ENCODE assay signal across 8 mouse cellular contexts in the genomic region with DNA sequence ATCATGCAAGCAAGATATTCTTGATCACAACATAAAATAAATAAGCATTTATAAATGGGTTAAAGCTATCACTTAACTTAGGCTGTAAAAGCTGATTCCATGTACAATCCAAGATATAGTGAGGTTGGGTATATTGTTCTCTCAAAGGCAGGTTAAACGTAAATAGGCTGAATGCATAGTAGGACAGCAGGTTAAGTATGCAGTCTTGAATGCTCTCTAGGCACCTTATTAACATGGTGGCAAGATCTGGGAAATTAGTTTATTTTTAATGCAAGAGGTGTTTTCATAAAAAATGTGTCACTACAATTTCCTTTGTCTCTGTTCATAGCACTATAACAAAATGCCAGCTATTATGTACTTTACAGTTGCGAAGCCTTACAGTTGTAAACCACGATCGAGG. TPM values are rescaled to one million over a fixed set of nuclear protein-coding genes. Genes with fewer than 3 reads are reported as not detected.
DNase-seq lines count a peak whose midpoint lies in the region; ATAC-seq and TF ChIP-seq lines count a peak whose summit lies in the region.

No protein-coding gene starts in this region.

- WGBS in heart, embryonic 13.5 days = 73% methylated on average over 4 of the region's 4 CpGs
- WGBS in forebrain, postnatal 0 days = 67% methylated on average over 4 of the region's 4 CpGs
- WGBS in liver, embryonic 16.5 days (ENCODE audit: insufficient replicate concordance) = 51% methylated on average over 4 of the region's 4 CpGs

- no peak for TF ChIP-seq POLR2A in CH12.LX (IDR thresholded peaks at IDR 0.05; ENCODE audit: low read depth, low read length)

- H3K36me3 ChIP-seq in heart, embryonic 13.5 days = no peaks in the 10 kb centered on the region
- H3K36me3 ChIP-seq in CH12.LX (replicated peaks in 1 of 2; ENCODE audit: control insufficient read depth in 1 of 2, insufficient read depth in 1 of 2, low read length in 1 of 2) = no peaks in the 10 kb centered on the region
- no peaks in the 10 kb centered on the region for H3K36me3 ChIP-seq in forebrain, postnatal 0 days (ENCODE audit: insufficient read depth)
- no peaks in the 10 kb centered on the region for H3K36me3 ChIP-seq in liver, embryonic 16.5 days (ENCODE audit: control insufficient read depth, insufficient read depth)

- H3K9me3 ChIP-seq in heart, embryonic 13.5 days = no peaks in the 10 kb centered on the region
- no peaks in the 10 kb centered on the region for H3K9me3 ChIP-seq in CH12.LX (replicated peaks; ENCODE audit: low read length)
- no peaks in the 10 kb centered on the region for H3K9me3 ChIP-seq in forebrain, postnatal 0 days (ENCODE audit: low read length)
- no peaks in the 10 kb centered on the region for H3K9me3 ChIP-seq in liver, embryonic 16.5 days (replicated peaks; ENCODE audit: control insufficient read depth, low read length)

- H3K9ac ChIP-seq in heart, embryonic 13.5 days = peak overlapping the region; percentile 82
- peak overlapping the region; percentile 41 for H3K9ac ChIP-seq in CH12.LX (ENCODE audit: insufficient read depth, low read depth)
- H3K9ac ChIP-seq in forebrain, postnatal 0 days = peak overlapping the region; percentile 55
- H3K9ac ChIP-seq in liver, embryonic 16.5 days (ENCODE audit: low read depth, low read length) = no peak overlapping the region

- H3K4me3 ChIP-seq in heart, embryonic 13.5 days = peak overlapping the region; percentile 51
- no peak overlapping the region for H3K4me3 ChIP-seq in CH12.LX (replicated peaks in 1 of 3; ENCODE audit: low read depth in 2 of 3, low read length in 2 of 3, poor library complexity in 1 of 3)
- H3K4me3 ChIP-seq in forebrain, postnatal 0 days (ENCODE audit: low read depth, low read length) = peak overlapping the region; percentile 39
- H3K4me3 ChIP-seq in liver, embryonic 16.5 days (ENCODE audit: low read depth, low read length) = peak overlapping the region; percentile 48; the same call in 1 of the 2 replicates

- intact Hi-C loops in heart, postnatal 10 days (cut with DNase I) = loop anchor here (5.0 to 10.0 kb wide), 3 partner anchors 33 to 241 kb away; a partner anchor contains a TSS
- intact Hi-C loops in left cerebral cortex, postnatal 10 days (cut with DNase I) = loop anchor here (5.0 to 10.0 kb wide), 3 partner anchors 58 to 503 kb away; a partner anchor contains a TSS

- DNase-seq in heart, postnatal 10 days = no peak
- DNase-seq in CH12.LX (ENCODE audit: extremely low read depth) = no peak
- no peak for DNase-seq in forebrain, postnatal 0 days
- DNase-seq in yolk sac, embryonic 10.5 days (ENCODE audit: low spot score) = no peak
- DNase-seq in left cerebral cortex, postnatal 10 days (ENCODE audit: extremely low spot score in 1 of 2, low spot score in 2 of 2) = no peak
- DNase-seq in retina, embryonic 14.5 days (ENCODE audit: low spot score) = no peak

- ATAC-seq in heart, embryonic 13.5 days (ENCODE audit: extremely low read depth, insufficient number of reproducible peaks, low FRiP score, low TSS enrichment) = no peak
- peak; percentile 5; the same call in 1 of the 2 replicates for ATAC-seq in forebrain, postnatal 0 days
- no peak for ATAC-seq in liver, embryonic 16.5 days (ENCODE audit: low read depth)

- TF ChIP-seq CTCF in CH12.LX (conservative IDR thresholded peaks at IDR 0.05 in 1 of 2, IDR thresholded peaks at IDR 0.05 in 1 of 2; ENCODE audit: low read depth in 2 of 2, low read length in 2 of 2) = no peak
- TF ChIP-seq CTCF in forebrain, postnatal 0 days (IDR thresholded peaks at IDR 0.05; ENCODE audit: low read depth) = no peak

- no peaks in the 10 kb centered on the region for H3K79me2 ChIP-seq in CH12.LX (replicated peaks; ENCODE audit: control insufficient read depth, extremely low read depth, insufficient read depth, poor library complexity, severe bottlenecking)

- TF ChIP-seq RAD21 in CH12.LX (IDR thresholded peaks at IDR 0.05; ENCODE audit: low read depth, low read length) = no peak

- dilution Hi-C loops in CH12.LX (cut with MboI; ENCODE audit: extremely low pct_ligation_motif_present, extremely low pct_unique_long_range_greater_than_20kb, low sequenced_read_pairs) = no loop called here

- peak overlapping the region; percentile 78 for H3K4me2 ChIP-seq in heart, embryonic 13.5 days
- H3K4me2 ChIP-seq in CH12.LX (ENCODE audit: insufficient read depth, low read depth, poor library complexity, severe bottlenecking) = peak overlapping the region; percentile 94; the same call in 1 of the 2 replicates
- peak overlapping the region; percentile 66 for H3K4me2 ChIP-seq in forebrain, postnatal 0 days (ENCODE audit: low read depth)
- peak overlapping the region; percentile 84 for H3K4me2 ChIP-seq in liver, embryonic 16.5 days (ENCODE audit: low read depth, low read length)

- H3K27me3 ChIP-seq in heart, embryonic 13.5 days (replicated peaks) = no peaks in the 10 kb centered on the region
- H3K27me3 ChIP-seq in CH12.LX (replicated peaks) = no peaks in the 10 kb centered on the region
- no peaks in the 10 kb centered on the region for H3K27me3 ChIP-seq in forebrain, postnatal 0 days (ENCODE audit: insufficient read depth, low read length)
- no peaks in the 10 kb centered on the region for H3K27me3 ChIP-seq in liver, embryonic 16.5 days (ENCODE audit: control insufficient read depth, insufficient read depth, low read depth, low read length)

- H3K4me1 ChIP-seq in heart, embryonic 13.5 days = peaks cover 13% of the 10 kb centered on the region
- H3K4me1 ChIP-seq in CH12.LX (ENCODE audit: control insufficient read depth in 1 of 2, insufficient read depth in 2 of 2) = peaks cover 2 to 6% of the 10 kb centered on the region in 2 experiments; a peak in 2 of 4 replicates
- H3K4me1 ChIP-seq in forebrain, postnatal 0 days (ENCODE audit: insufficient read depth) = no peaks in the 10 kb centered on the region
- peaks cover 3% of the 10 kb centered on the region for H3K4me1 ChIP-seq in liver, embryonic 16.5 days (ENCODE audit: control insufficient read depth, low read depth, low read length)

- H3K27ac ChIP-seq in heart, embryonic 13.5 days (replicated peaks) = peak overlapping the region; percentile 74; the same call in 1 of the 2 replicates
- no peak overlapping the region for H3K27ac ChIP-seq in CH12.LX (ENCODE audit: insufficient read depth, low read depth)
- peak overlapping the region; percentile 72 for H3K27ac ChIP-seq in forebrain, postnatal 0 days (ENCODE audit: low read depth, low read length)
- no peak overlapping the region for H3K27ac ChIP-seq in liver, embryonic 16.5 days (ENCODE audit: low read length)

- TF ChIP-seq EP300 in CH12.LX (IDR thresholded peaks at IDR 0.05; ENCODE audit: low read length) = no peak

- in situ Hi-C loops in CH12.LX (cut with MboI; ENCODE audit: low pct_ligation_motif_present, low pct_unique_long_range_greater_than_20kb, low sequenced_read_pairs) = loop anchor here (10.0 to 25.0 kb wide), 2 partner anchors 91 to 498 kb away; no protein-coding TSS in a partner anchor

TF ChIP-seq in CH12.LX, 34 proteins besides CTCF, POLR2A, EP300 and RAD21:
- TF ChIP-seq JUND (conservative IDR thresholded peaks at IDR 0.05; ENCODE audit: low read depth, low read length) = no peak
- TF ChIP-seq MXI1 (IDR thresholded peaks at IDR 0.05; ENCODE audit: low read depth, low read length) = no peak
- TF ChIP-seq SIN3A (IDR thresholded peaks at IDR 0.05; ENCODE audit: low read length) = no peak
- no peak for TF ChIP-seq RCOR1 (conservative IDR thresholded peaks at IDR 0.05; ENCODE audit: low read depth, low read length)
- no peak for TF ChIP-seq SMC3 (IDR thresholded peaks at IDR 0.05; ENCODE audit: low read depth, low read length)
- TF ChIP-seq TCF12 (IDR thresholded peaks at IDR 0.05; ENCODE audit: low read depth, low read length) = no peak
- TF ChIP-seq USF1 (IDR thresholded peaks at IDR 0.05; ENCODE audit: low read depth, low read length) = no peak
- no peak for TF ChIP-seq JUN (IDR thresholded peaks at IDR 0.05; ENCODE audit: insufficient read depth, low read depth, low read length)
- TF ChIP-seq MAX (IDR thresholded peaks at IDR 0.05; ENCODE audit: low read length) = no peak
- TF ChIP-seq ZMIZ1 (IDR thresholded peaks at IDR 0.05; ENCODE audit: low read depth, low read length) = no peak
- TF ChIP-seq UBTF (IDR thresholded peaks at IDR 0.05; ENCODE audit: low read depth, low read length) = no peak
- TF ChIP-seq NELFE (IDR thresholded peaks at IDR 0.05; ENCODE audit: low read depth, low read length) = no peak
- no peak for TF ChIP-seq IRF4 (IDR thresholded peaks at IDR 0.05; ENCODE audit: low read depth, low read length)
- no peak for TF ChIP-seq MEF2A (IDR thresholded peaks at IDR 0.05; ENCODE audit: borderline replicate concordance, low read depth, low read length)
- no peak for TF ChIP-seq ZC3H11A (IDR thresholded peaks at IDR 0.05; ENCODE audit: low read depth, low read length)
- TF ChIP-seq ELF1 (IDR thresholded peaks at IDR 0.05; ENCODE audit: low read depth, low read length) = no peak
- TF ChIP-seq GABPA (IDR thresholded peaks at IDR 0.05; ENCODE audit: insufficient replicate concordance, low read depth, low read length) = no peak
- no peak for TF ChIP-seq CHD2 (IDR thresholded peaks at IDR 0.05; ENCODE audit: low read length)
- TF ChIP-seq NRF1 (IDR thresholded peaks at IDR 0.05; ENCODE audit: low read depth, low read length) = no peak
TF ChIP-seq in CH12.LX: peak in this region for 0.

RNA-seq across cellular contexts. Expression of a gene that starts 23.9 kb away (rescaled TPM):
- 17.1 and 18.1 TPM in 2 replicates for polyA plus RNA-seq in heart, embryonic 13.5 days (2015; fragmentation: Nextera tagmentation; extraction: Ambion mirVana)
- total RNA-seq in heart, postnatal 10 days (2021) = 1 to 10 TPM; 6.6 to 7.7 TPM
- 12.3 and 16.5 TPM in 2 replicates for total RNA-seq in CH12.LX (2012; rRNA removed)
- total RNA-seq in CH12.LX (2014; rRNA removed) = 11.0 and 13.1 TPM in 2 replicates
- polyA plus RNA-seq in CH12.LX (2012; ENCODE audit: insufficient read length, low read depth) = 22.5 and 34.9 TPM in 2 replicates
- total RNA-seq in forebrain, postnatal 0 days (2014; rRNA removed) = 2.7 and 3.8 TPM in 2 replicates
- polyA plus RNA-seq in forebrain, postnatal 0 days (2015; fragmentation: Nextera tagmentation; extraction: Ambion mirVana) = 2.0 and 5.9 TPM in 2 replicates
- 44.2 and 51.8 TPM in 2 replicates for polyA plus RNA-seq in liver, embryonic 16.5 days (2015; fragmentation: Nextera tagmentation; extraction: Ambion mirVana)
- total RNA-seq in left cerebral cortex, postnatal 10 days (2021) = 1 to 10 TPM; 1.8 to 3.1 TPM

RNA-seq across cellular contexts. Expression of a gene that starts 27.4 kb away (rescaled TPM):
- polyA plus RNA-seq in heart, embryonic 13.5 days (2015; fragmentation: Nextera tagmentation; extraction: Ambion mirVana) = 43.3 and 44.3 TPM in 2 replicates
- 100 to 1,000 TPM; 144 to 148 TPM for total RNA-seq in heart, postnatal 10 days (2021)
- total RNA-seq in CH12.LX (2012; rRNA removed) (3.2 and 4.7 TPM in 2 replicates), CH12.LX (2014; rRNA removed) (5.2 and 5.7 TPM in 2 replicates)
- 5.7 and 5.8 TPM in 2 replicates for polyA plus RNA-seq in CH12.LX (2012; ENCODE audit: insufficient read length, low read depth)
- 11.9 and 17.5 TPM in 2 replicates for total RNA-seq in forebrain, postnatal 0 days (2014; rRNA removed)
- 5.4 and 9.0 TPM in 2 replicates for polyA plus RNA-seq in forebrain, postnatal 0 days (2015; fragmentation: Nextera tagmentation; extraction: Ambion mirVana)
- polyA plus RNA-seq in liver, embryonic 16.5 days (2015; fragmentation: Nextera tagmentation; extraction: Ambion mirVana) = 14.3 and 19.6 TPM in 2 replicates
- total RNA-seq in left cerebral cortex, postnatal 10 days (2021) = 10 to 100 TPM; 25.5 to 26.1 TPM

Comparison
In these comparisons a context has a peak if more than half of its experiments do, and no peak if none do; other contexts are left out.
1. H3K27ac ChIP-seq: peak in heart, embryonic 13.5 days (single experiment) and forebrain, postnatal 0 days (single experiment); none in CH12.LX (single experiment) and liver, embryonic 16.5 days (single experiment).
2. H3K4me3 ChIP-seq: peak in heart, embryonic 13.5 days (single experiment), forebrain, postnatal 0 days (single experiment) and liver, embryonic 16.5 days (single experiment); none in CH12.LX (0 of 3).
3. Peak in every context shown above with its lines, with median percentiles within 50 percentile points of each other: H3K4me2 ChIP-seq.